Mouse (Mus musculus) embryonic facial prominence, embryonic 15.5 days (tissue): Measurements from ENCODE around the gene Ebf1. TPM values are rescaled to one million over a fixed set of nuclear protein-coding genes. Genes with fewer than 3 reads are reported as not detected.

Experiments used
- ATAC-seq: fragments of 200-750 bp; cut with Nextera tagmentation; 2 replicates; pipeline ENCODE4 v1.8.0; 2017; ENCODE audit warnings: low read depth, moderate TSS enrichment; ENCODE audit not compliant: insufficient number of reproducible peaks, low FRiP score, low TSS enrichment
- H3K27ac ChIP-seq: fragments of 300-500 bp; sonication (generic); replicated peaks from 2 replicates; pipeline ENCODE4 v1.5.1; 2015; ENCODE audit warnings: mild to moderate bottlenecking, inconsistent platforms
- H3K27me3 ChIP-seq: fragments of 300-500 bp; sonication (generic); 2 replicates; pipeline ENCODE4 v1.6.1; 2015; ENCODE audit warnings: inconsistent platforms
- H3K36me3 ChIP-seq: fragments of 300-500 bp; sonication (generic); 2 replicates; pipeline ENCODE4 v1.6.1; 2015; ENCODE audit warnings: mild to moderate bottlenecking, inconsistent platforms
- H3K4me1 ChIP-seq: fragments of 300-500 bp; sonication (generic); 2 replicates; pipeline ENCODE4 v1.6.1; 2015; ENCODE audit warnings: inconsistent platforms
- H3K4me2 ChIP-seq: fragments of 300-500 bp; sonication (generic); replicated peaks from 2 replicates; pipeline ENCODE4 v1.6.1; 2015; ENCODE audit warnings: mild to moderate bottlenecking, inconsistent platforms
- H3K4me3 ChIP-seq: fragments of 300-500 bp; sonication (generic); replicated peaks from 2 replicates; pipeline ENCODE4 v1.5.1; 2015; ENCODE audit warnings: mild to moderate bottlenecking, inconsistent platforms
- H3K9ac ChIP-seq: fragments of 300-500 bp; sonication (generic); 2 replicates; pipeline ENCODE4 v1.6.1; 2015; ENCODE audit warnings: inconsistent platforms
- H3K9me3 ChIP-seq: fragments of 300-500 bp; sonication (generic); replicated peaks from 2 replicates; pipeline ENCODE4 v1.6.1; 2016; ENCODE audit warnings: inconsistent platforms
- whole genome bisulfite sequencing: fragments of 180-500 bp; shearing (Covaris S2); methylation state at CpG from one replicate; pipeline ENCODE4 v1.1.7; 2015; 5-methylcytosine and 5-hydroxymethylcytosine counted together
- polyA plus RNA-seq: library from polyadenylated mRNA; unstranded; fragments of >200 nt; fragmentation: Nextera tagmentation; extraction: Ambion mirVana; gene quantifications from 2 replicates; pipeline ENCODE4 v1.2.1, GENCODE M21; 2015

Ebf1 gene
- polyA plus RNA-seq, 1 experiment from 2014 or later = 65.7 TPM

GRCm38 (mm10) chr11:44665741-44666531 is 48.8 kb downstream of the Ebf1 start:
- Histone ChIP-seq H3K4me2 (peak overlapping the region; percentile 45; the same call in 1 of the 2 replicates), H3K4me1 (peaks cover 19% of the 10 kb centered on the region), H3K36me3 (no peaks in the 10 kb centered on the region), H3K27me3 (no peaks in the 10 kb centered on the region; the same call in 1 of the 2 replicates), H3K9me3 (no peaks in the 10 kb centered on the region), H3K9ac (no peak overlapping the region), H3K27ac (0 out of 2 replicates have a peak overlapping the region, but pooled peaks have one; percentile 45), H3K4me3 (no peak overlapping the region)
- WGBS = 32% methylated on average over 7 of the region's 7 CpGs
- no peak for ATAC-seq

DNA sequence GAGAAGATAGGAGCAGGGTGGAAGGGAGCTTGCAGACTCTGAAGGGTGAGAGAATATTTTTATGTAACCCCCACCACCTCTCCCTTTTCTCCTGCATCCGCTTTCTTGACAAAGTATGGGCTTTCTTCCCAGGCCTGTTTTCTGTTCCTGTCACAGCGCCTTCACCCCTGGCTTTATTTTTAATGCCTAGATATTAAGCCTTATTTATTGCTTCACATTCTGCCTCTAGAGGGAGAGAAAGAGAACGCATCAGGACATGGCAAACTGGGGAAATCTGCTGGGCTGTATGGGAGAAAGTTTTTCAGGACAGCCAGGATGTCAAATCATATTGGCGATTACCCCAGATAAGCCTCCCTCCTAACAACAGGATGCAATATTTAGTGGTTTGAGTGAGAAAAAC is 49.6 kb downstream of the Ebf1 start:
- Histone ChIP-seq H3K9ac (no peak overlapping the region), H3K4me2 (no peak overlapping the region), H3K27ac (no peak overlapping the region), H3K27me3 (no peaks in the 10 kb centered on the region; the same call in 1 of the 2 replicates), H3K9me3 (no peaks in the 10 kb centered on the region), H3K4me3 (no peak overlapping the region), H3K4me1 (peaks cover 19% of the 10 kb centered on the region), H3K36me3 (no peaks in the 10 kb centered on the region)
- 46% methylated on average over 4 of the region's 4 CpGs for WGBS
- no peak for ATAC-seq

- 0 out of 2 replicates have a peak, but pooled peaks cover 3% of the 10 kb centered on the region for H3K27me3 ChIP-seq
- H3K4me2 ChIP-seq = no peak overlapping the region
- H3K27ac ChIP-seq = no peak overlapping the region
- WGBS = 82% methylated on average over 2 of the region's 2 CpGs
- no peak for ATAC-seq
- H3K9ac ChIP-seq = no peak overlapping the region
- H3K4me1 ChIP-seq = peaks cover 19% of the 10 kb centered on the region
- H3K4me3 ChIP-seq = no peak overlapping the region
- H3K36me3 ChIP-seq = no peaks in the 10 kb centered on the region
- H3K9me3 ChIP-seq = no peaks in the 10 kb centered on the region
Observed at GRCm38 (mm10) chr11:44681306-44681705, 64.2 kb downstream of the Ebf1 start.

GRCm38 (mm10) chr11:44681995-44682394 is 64.9 kb downstream of the Ebf1 start:
- H3K4me1 ChIP-seq = peaks cover 22% of the 10 kb centered on the region
- no peak for ATAC-seq

DNA sequence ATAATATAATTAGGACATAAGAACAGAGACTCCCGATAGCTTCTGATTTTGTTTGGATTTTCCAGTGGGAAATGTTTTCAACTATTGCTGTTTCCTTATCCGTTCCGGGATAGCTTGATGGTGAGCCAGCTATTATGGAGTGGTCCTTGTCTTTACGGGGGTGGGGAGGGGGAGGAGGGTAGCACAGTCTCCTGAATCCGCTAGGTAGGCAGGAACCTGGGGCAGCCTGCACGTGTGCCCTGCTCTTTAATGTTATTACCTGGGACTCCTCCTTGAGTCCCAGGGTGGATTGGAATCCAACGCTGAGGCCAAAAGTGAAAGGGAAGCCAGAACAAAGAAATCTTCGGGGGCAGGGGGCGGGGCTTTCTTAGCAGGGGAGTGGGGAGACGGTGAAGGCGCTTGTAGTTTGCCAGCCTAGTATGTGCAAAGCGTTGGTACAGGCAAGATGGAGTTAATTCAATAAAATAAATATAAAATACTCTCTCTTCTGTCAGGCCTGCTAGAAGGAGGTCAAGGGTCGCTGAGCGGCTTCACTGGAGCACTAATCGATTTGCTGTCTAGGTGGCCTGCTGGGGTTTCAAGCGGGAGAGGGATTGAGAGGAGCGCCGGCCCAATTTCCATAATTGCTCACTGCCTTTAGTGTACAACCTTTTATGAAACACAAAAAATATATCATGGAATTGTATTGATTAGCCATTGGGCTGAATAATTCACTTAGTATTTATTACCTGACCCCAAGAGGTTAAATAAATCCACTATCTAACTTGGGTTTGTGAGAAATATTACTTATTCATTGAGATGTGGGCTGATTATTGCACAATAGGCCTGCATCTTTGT is 65.8 kb downstream of the Ebf1 start:
- no peak overlapping the region for H3K27ac ChIP-seq
- H3K9ac ChIP-seq = no peak overlapping the region
- H3K27me3 ChIP-seq = 0 out of 2 replicates have a peak, but pooled peaks cover 3% of the 10 kb centered on the region
- peaks cover 22% of the 10 kb centered on the region for H3K4me1 ChIP-seq
- no peaks in the 10 kb centered on the region for H3K36me3 ChIP-seq
- H3K4me2 ChIP-seq = no peak overlapping the region
- H3K9me3 ChIP-seq = no peaks in the 10 kb centered on the region
- 33% methylated on average over 18 of the region's 18 CpGs for WGBS
- ATAC-seq = no peak
- H3K4me3 ChIP-seq = no peak overlapping the region

More at GRCm38 (mm10) chr11:44681995-44682394, 64.9 kb downstream of the Ebf1 start:
- WGBS = 91% methylated on average over 4 of the region's 4 CpGs
- Histone ChIP-seq H3K4me2 (no peak overlapping the region), H3K9ac (no peak overlapping the region), H3K36me3 (no peaks in the 10 kb centered on the region), H3K27ac (no peak overlapping the region), H3K4me3 (no peak overlapping the region), H3K9me3 (no peaks in the 10 kb centered on the region), H3K27me3 (0 out of 2 replicates have a peak, but pooled peaks cover 3% of the 10 kb centered on the region)

GRCm38 (mm10) chr11:44684486-44685076 is 67.5 kb downstream of the Ebf1 start:
- no peak overlapping the region for H3K9ac ChIP-seq
- peaks cover 28% of the 10 kb centered on the region for H3K4me1 ChIP-seq
- H3K36me3 ChIP-seq = no peaks in the 10 kb centered on the region
- ATAC-seq = no peak
- no peaks in the 10 kb centered on the region for H3K9me3 ChIP-seq
- 50% methylated on average over 20 of the region's 20 CpGs for WGBS
- 0 out of 2 replicates have a peak, but pooled peaks cover 3% of the 10 kb centered on the region for H3K27me3 ChIP-seq
- H3K4me2 ChIP-seq = 0 out of 2 replicates have a peak overlapping the region, but pooled peaks have one; percentile 4
- H3K4me3 ChIP-seq = no peak overlapping the region
- peak overlapping the region; percentile 58 for H3K27ac ChIP-seq

DNA sequence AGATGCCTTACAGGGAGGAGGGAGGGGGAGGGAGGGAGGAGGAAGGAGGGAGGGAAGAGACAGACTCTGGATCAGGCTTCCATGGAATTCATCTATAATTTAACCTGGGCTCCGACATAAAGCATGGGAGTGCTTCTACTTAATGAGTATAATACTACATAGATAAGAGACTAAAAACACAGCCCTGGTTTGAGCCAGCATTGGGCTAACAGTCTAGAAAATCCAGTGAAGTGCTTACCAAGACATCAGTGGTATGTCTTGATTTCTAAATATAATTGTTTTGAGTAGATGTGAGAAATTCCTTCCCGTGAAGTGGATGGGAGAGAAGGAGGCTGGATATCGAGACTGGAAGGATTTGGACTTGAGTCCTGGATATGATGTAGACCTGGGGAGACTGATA is 68.0 kb downstream of the Ebf1 start:
- H3K9me3 ChIP-seq = no peaks in the 10 kb centered on the region
- 59% methylated on average over 3 of the region's 3 CpGs for WGBS
- no peak overlapping the region for H3K4me2 ChIP-seq
- no peak for ATAC-seq
- no peak overlapping the region for H3K9ac ChIP-seq
- no peak overlapping the region for H3K4me3 ChIP-seq
- no peak overlapping the region; the same call in 1 of the 2 replicates for H3K27ac ChIP-seq
- no peaks in the 10 kb centered on the region for H3K36me3 ChIP-seq
- H3K27me3 ChIP-seq = 0 out of 2 replicates have a peak, but pooled peaks cover 3% of the 10 kb centered on the region
- peaks cover 28% of the 10 kb centered on the region for H3K4me1 ChIP-seq

GRCm38 (mm10) chr11:44685911-44686361 is 68.8 kb downstream of the Ebf1 start:
- Histone ChIP-seq H3K4me3 (0 out of 2 replicates have a peak overlapping the region, but pooled peaks have one; percentile 1), H3K36me3 (no peaks in the 10 kb centered on the region), H3K27ac (peak overlapping the region; percentile 56), H3K4me1 (peaks cover 28% of the 10 kb centered on the region), H3K4me2 (peak overlapping the region; percentile 21), H3K9ac (no peak overlapping the region), H3K27me3 (0 out of 2 replicates have a peak, but pooled peaks cover 3% of the 10 kb centered on the region), H3K9me3 (no peaks in the 10 kb centered on the region)
- 24% methylated on average over 21 of the region's 21 CpGs for WGBS
- no peak for ATAC-seq

DNA sequence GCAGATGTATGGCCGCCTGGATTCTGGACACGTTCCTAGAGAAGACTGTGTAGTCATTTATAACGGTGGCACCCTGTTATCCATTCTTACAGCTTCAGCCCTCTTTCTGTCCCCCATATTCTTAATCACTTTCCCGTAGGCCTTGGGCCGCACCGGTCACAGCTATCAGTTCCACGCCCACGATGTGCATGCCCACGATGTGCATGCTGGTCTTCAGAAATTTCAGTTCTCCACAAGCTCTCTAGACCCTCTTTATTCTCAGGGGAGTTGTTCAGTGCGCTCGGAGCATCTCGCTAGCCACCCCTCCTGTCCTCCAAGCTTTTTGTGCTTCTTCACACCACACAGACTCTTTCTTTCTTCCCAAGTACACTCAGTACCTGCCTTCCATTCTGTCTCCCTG is 69.3 kb downstream of the Ebf1 start:
- Histone ChIP-seq H3K27ac (no peak overlapping the region), H3K4me3 (no peak overlapping the region)

GRCm38 (mm10) chr11:44688542-44688941 is 71.4 kb downstream of the Ebf1 start:
- no peaks in the 10 kb centered on the region for H3K36me3 ChIP-seq
- H3K4me2 ChIP-seq = no peak overlapping the region
- no peak for ATAC-seq
- no peaks in the 10 kb centered on the region for H3K9me3 ChIP-seq
- H3K4me1 ChIP-seq = peaks cover 28% of the 10 kb centered on the region
- H3K4me3 ChIP-seq = no peak overlapping the region
- no peak overlapping the region for H3K27ac ChIP-seq
- WGBS = 74% methylated on average over 3 of the region's 3 CpGs
- H3K27me3 ChIP-seq = no peaks in the 10 kb centered on the region
- no peak overlapping the region for H3K9ac ChIP-seq

More for the DNA sequence above, 69.3 kb downstream of the Ebf1 start:
- Histone ChIP-seq H3K9me3 (no peaks in the 10 kb centered on the region), H3K4me2 (no peak overlapping the region; the same call in 1 of the 2 replicates), H3K36me3 (no peaks in the 10 kb centered on the region), H3K9ac (no peak overlapping the region), H3K27me3 (0 out of 2 replicates have a peak, but pooled peaks cover under 1% of the 10 kb centered on the region), H3K4me1 (peaks cover 28% of the 10 kb centered on the region)
- 78% methylated on average over 12 of the region's 12 CpGs for WGBS
- ATAC-seq = no peak
